Mouse (Mus musculus) cerebellum, adult 2 months (tissue): ENCODE measurements around the gene Gm11437. TPM values are rescaled to one million over a fixed set of nuclear protein-coding genes. Genes with fewer than 3 reads are reported as not detected.

ENCODE experiments used
- DNase-seq, 2 experiments: peaks; one replicate each; pipeline ENCODE4 v3.0.0; 2021
- H3K27ac ChIP-seq: fragments of 200-500 bp; 2 replicates; pipeline ENCODE4 v1.5.1; 2012; ENCODE audit warnings: low read length, control low read depth, inconsistent platforms; ENCODE audit not compliant: insufficient read depth
- H3K27me3 ChIP-seq: fragments of 200-500 bp; 2 replicates; pipeline ENCODE4 v1.6.1; 2012; ENCODE audit warnings: inconsistent platforms, mild to moderate bottlenecking, low read length, moderate library complexity; ENCODE audit not compliant: control insufficient read depth, insufficient read depth
- H3K4me1 ChIP-seq: fragments of 200-500 bp; 2 replicates; pipeline ENCODE4 v1.6.1; 2011; ENCODE audit warnings: low read length; ENCODE audit not compliant: control insufficient read depth, insufficient read depth
- H3K4me3 ChIP-seq: fragments of 200-500 bp; replicated peaks from 2 replicates; pipeline ENCODE3; 2011; ENCODE audit warnings: mild to moderate bottlenecking, low read depth, low read length, control low read depth; ENCODE audit not compliant: insufficient read depth
- CTCF ChIP-seq: fragments of 200-500 bp; IDR thresholded peaks from 2 replicates; pipeline ENCODE4 v1.5.1; 2011; ENCODE audit warnings: low read depth, mild to moderate bottlenecking, control low read depth, low read length, moderate library complexity, borderline replicate concordance; ENCODE audit not compliant: insufficient read depth
- POLR2A ChIP-seq: fragments of 200-500 bp; IDR thresholded peaks from 2 replicates; pipeline ENCODE4 v1.6.1; 2011; ENCODE audit warnings: low read length, control low read depth, borderline replicate concordance; ENCODE audit not compliant: insufficient read depth
- WGBS: fragments of 180-500 bp; shearing (Covaris S2); methylation state at CpG from one replicate; pipeline ENCODE4 v1.1.7; 2018; 5-methylcytosine and 5-hydroxymethylcytosine counted together
- polyA plus RNA-seq: library from polyadenylated mRNA; depleted of rRNA; stranded (reverse); fragments of >200 nt; gene quantifications from 2 replicates; pipeline ENCODE4 v1.2.3, GENCODE M21; 2012

Gene Gm11437
- polyA plus RNA-seq, 1 experiment = not detected

- no peaks in the 10 kb centered on the region for H3K27me3 ChIP-seq
- TF ChIP-seq POLR2A = no peak
- no peak for TF ChIP-seq CTCF
- H3K4me3 ChIP-seq = no peak overlapping the region
- no peak for DNase-seq
- no peak overlapping the region for H3K27ac ChIP-seq
- 65% methylated on average over 2 of the region's 2 CpGs for WGBS
- no peaks in the 10 kb centered on the region; the same call in 1 of the 2 replicates for H3K4me1 ChIP-seq
These were observed 14.0 kb upstream of the Gm11437 start for GRCm38 (mm10) chr11:84181286-84181685.

GRCm38 (mm10) chr11:84179954-84180598, 12.8 kb upstream of the Gm11437 start:
- TF ChIP-seq POLR2A = no peak
- WGBS = under 1% methylated on average over 41 of the region's 44 CpGs
- DNase-seq = peak; percentile 69 to 77

GRCm38 (mm10) chr11:84179226-84179953, 12.1 kb upstream of the Gm11437 start:
- H3K4me3 ChIP-seq = peak overlapping the region; percentile 89
- peak overlapping the region; percentile 36 for H3K27ac ChIP-seq
- WGBS = 0% methylated on average over 77 of the region's 85 CpGs
- TF ChIP-seq POLR2A = peak; percentile 39; the same call in 1 of the 2 replicates
- peak; percentile 54; the same call in 1 of the 2 replicates for TF ChIP-seq CTCF
- no peaks in the 10 kb centered on the region for H3K27me3 ChIP-seq
- DNase-seq = peak; percentile 94 to 96
- no peaks in the 10 kb centered on the region; the same call in 1 of the 2 replicates for H3K4me1 ChIP-seq

More at GRCm38 (mm10) chr11:84179954-84180598, 12.8 kb upstream of the Gm11437 start:
- Histone ChIP-seq H3K4me3 (peak overlapping the region; percentile 89), H3K4me1 (no peaks in the 10 kb centered on the region; the same call in 1 of the 2 replicates), H3K27me3 (no peaks in the 10 kb centered on the region), H3K27ac (peak overlapping the region; percentile 2; the same call in 1 of the 2 replicates)

DNA sequence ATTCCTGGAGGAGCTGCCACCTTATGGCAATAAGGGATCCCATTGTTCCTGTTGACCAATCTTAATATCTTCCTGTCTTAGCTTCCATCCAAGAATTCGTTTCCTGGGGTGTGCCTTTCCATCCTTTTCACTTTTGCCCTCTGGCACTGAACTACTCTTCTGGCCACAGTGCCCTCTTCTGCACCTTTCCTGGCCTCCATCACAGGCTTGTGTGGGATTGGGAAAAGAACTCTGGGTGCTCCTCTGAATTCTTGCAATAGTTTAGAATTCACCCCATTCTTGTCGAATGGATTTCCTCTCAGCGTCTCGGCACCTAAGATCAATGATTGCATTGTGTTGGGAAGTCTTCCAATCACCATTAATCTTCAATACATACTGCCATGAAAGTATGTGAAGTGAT, 11.3 kb upstream of the Gm11437 start:
- H3K4me3 ChIP-seq = no peak overlapping the region
- no peak overlapping the region for H3K27ac ChIP-seq
- H3K27me3 ChIP-seq = no peaks in the 10 kb centered on the region
- peak in 1 of 2 experiments; percentile 12 for DNase-seq
- TF ChIP-seq CTCF (no peak), POLR2A (no peak)
- 56% methylated on average over 4 of the region's 4 CpGs for WGBS
- no peaks in the 10 kb centered on the region; the same call in 1 of the 2 replicates for H3K4me1 ChIP-seq

- H3K4me1 ChIP-seq = no peaks in the 10 kb centered on the region
- H3K27ac ChIP-seq = no peak overlapping the region
- H3K4me3 ChIP-seq = no peak overlapping the region
- TF ChIP-seq POLR2A = no peak
- no peak for TF ChIP-seq CTCF
- 75% methylated on average over 11 of the region's 11 CpGs for WGBS
- DNase-seq = no peak
- H3K27me3 ChIP-seq = no peaks in the 10 kb centered on the region
These were observed 5.5 kb upstream of the Gm11437 start for GRCm38 (mm10) chr11:84172539-84173435.

DNA sequence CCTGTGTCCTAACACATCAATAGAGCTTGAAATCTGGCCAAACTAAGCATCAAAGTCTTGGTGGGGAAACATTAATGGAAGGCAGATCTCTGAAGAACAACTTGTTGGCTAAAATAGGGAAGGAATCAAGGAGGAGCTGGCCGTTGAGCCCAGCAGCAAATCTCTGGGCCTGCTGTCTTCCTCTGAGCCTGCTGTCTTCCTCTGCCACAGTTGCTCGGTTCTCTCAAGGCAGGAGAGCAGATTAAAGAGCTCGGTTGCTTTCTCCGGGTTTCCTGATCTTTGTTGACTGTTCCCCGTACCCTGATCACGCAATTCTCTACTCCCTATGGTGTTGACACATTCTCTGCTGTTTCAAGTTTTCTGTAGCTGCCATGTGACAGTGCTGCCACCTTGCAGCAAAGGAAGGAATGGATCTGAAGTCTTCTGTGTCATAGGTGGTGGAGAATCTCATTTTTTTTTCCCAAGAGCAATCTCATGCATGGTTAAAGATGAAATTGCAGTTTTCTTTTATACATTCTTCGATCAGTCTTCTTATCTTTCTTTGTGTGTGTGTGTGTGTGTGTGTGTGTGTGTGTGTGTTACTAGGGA, 1.5 kb upstream of the Gm11437 start:
- H3K27ac ChIP-seq = no peak overlapping the region
- peak; percentile 54; the same call in 1 of the 2 replicates for TF ChIP-seq CTCF
- TF ChIP-seq POLR2A = no peak
- WGBS = 21% methylated on average over 7 of the region's 7 CpGs
- H3K4me3 ChIP-seq = no peak overlapping the region
- no peaks in the 10 kb centered on the region for H3K4me1 ChIP-seq
- H3K27me3 ChIP-seq = no peaks in the 10 kb centered on the region
- peak; percentile 37 to 43 for DNase-seq

DNA sequence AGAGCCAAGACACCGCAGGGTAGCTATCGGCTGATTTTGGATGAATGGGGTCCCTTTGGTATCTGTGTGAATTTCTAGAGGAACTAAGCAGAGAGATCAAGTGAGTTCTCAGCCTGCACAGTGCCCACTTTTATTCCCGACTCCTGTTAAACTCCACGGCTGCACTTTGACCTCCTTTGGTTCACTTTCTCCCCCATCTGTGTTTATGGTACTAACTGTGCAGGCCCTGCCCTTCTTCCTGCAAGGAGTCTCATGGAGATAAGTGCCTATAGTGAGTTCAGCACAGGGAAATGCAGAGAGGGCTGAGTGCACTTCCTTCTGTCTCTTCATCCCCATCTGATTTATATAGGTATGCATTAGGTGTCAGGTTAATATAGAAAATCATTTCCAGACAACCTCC, 2.7 kb downstream of the Gm11437 start:
- Histone ChIP-seq H3K27me3 (no peaks in the 10 kb centered on the region), H3K4me1 (no peaks in the 10 kb centered on the region), H3K4me3 (no peak overlapping the region), H3K27ac (no peak overlapping the region)
- 47% methylated on average over 4 of the region's 4 CpGs for WGBS
- no peak for DNase-seq
- TF ChIP-seq POLR2A (no peak), CTCF (no peak)
